Mouse (Mus musculus) heart, embryonic 10.5 days (tissue): ENCODE data around the gene Ptbp2. TPM values are rescaled to one million over a fixed set of nuclear protein-coding genes. Genes with fewer than 3 reads are reported as not detected.

ENCODE experiments used
- DNase-seq: peaks from one replicate; pipeline ENCODE4 v3.0.0-alpha.2; 2017; ENCODE audit warnings: low spot score
- H3K27ac ChIP-seq: fragments of 300-500 bp; sonication (generic); 2 replicates; pipeline ENCODE4 v1.5.1; 2016; ENCODE audit warnings: mild to moderate bottlenecking
- H3K27me3 ChIP-seq: fragments of 300-500 bp; sonication (generic); 2 replicates; pipeline ENCODE4 v1.6.1; 2016; ENCODE audit warnings: mild to moderate bottlenecking; ENCODE audit not compliant: poor library complexity, insufficient read depth, severe bottlenecking
- H3K36me3 ChIP-seq: fragments of 300-500 bp; sonication (generic); 2 replicates; pipeline ENCODE4 v1.6.1; 2016; ENCODE audit warnings: mild to moderate bottlenecking, moderate library complexity
- H3K4me1 ChIP-seq: fragments of 300-500 bp; sonication (generic); 2 replicates; pipeline ENCODE4 v1.6.1; 2016; ENCODE audit warnings: mild to moderate bottlenecking
- H3K4me3 ChIP-seq: fragments of 300-500 bp; sonication (generic); 2 replicates; pipeline ENCODE4 v1.5.1; 2016; ENCODE audit warnings: mild to moderate bottlenecking, moderate library complexity
- H3K9me3 ChIP-seq: fragments of 300-500 bp; sonication (generic); 2 replicates; pipeline ENCODE4 v1.6.1; 2016; ENCODE audit warnings: mild to moderate bottlenecking, moderate library complexity
- WGBS: fragments of 180-500 bp; shearing (Covaris S2); methylation state at CpG from one replicate; pipeline ENCODE4 v1.1.7; 2016; 5-methylcytosine and 5-hydroxymethylcytosine counted together
- polyA plus RNA-seq: library from polyadenylated mRNA; unstranded; fragments of >200 nt; fragmentation: Nextera tagmentation; extraction: Ambion mirVana; gene quantifications from 2 replicates; pipeline ENCODE4 v1.2.1, GENCODE M21; 2016

The Ptbp2 gene
- 70.6 and 83.2 TPM in 2 replicates for polyA plus RNA-seq

DNA sequence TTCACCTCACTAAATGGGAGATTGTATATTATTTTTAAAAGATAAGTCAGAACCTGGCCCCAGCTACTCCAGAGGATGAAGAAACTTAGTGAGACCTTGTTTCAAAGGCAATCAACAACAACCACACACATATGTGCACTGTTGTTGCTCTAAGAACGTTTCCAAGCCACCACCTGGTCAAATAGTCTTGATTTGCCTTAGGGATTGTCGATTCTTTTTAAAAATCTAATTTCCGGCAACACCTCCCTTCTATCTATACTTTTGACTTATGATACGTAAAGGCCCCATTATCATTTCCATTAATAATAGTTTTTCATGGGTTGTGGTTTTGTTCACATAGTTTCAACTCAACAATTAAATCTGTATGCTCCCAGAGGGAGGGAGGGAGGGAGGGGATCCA lies at the start of gene Ptbp2:
Gene Ptbp2, minus strand, starts transcription at position 101 of the 400 bp plus-strand sequence.
- WGBS = 88% methylated on average over 4 of the region's 4 CpGs

DNA sequence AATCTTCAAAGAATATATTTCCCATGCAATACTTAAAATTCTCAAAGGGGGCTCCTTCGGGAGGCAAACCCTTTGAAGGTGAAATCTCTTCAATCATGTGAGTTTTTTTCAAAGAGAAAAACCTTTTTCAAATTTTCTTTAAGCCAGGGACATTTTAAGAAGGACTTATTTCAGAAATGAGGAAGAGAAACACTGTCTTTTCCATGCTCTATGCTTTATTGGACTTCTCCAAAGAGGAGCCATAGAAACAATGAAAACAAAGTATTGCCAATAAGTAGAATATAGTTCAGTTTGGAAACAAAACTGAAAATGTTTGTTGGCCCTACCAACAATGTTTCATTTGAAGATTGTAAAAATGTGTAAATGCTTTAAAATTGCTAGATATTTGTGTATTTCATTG lies 30.4 kb upstream of the Ptbp2 start:
- DNase-seq = no peak
- no peaks in the 10 kb centered on the region for H3K27me3 ChIP-seq
- no peaks in the 10 kb centered on the region for H3K36me3 ChIP-seq
- no peaks in the 10 kb centered on the region for H3K4me1 ChIP-seq
- no peaks in the 10 kb centered on the region for H3K9me3 ChIP-seq
- 73% methylated on average over 1 of the region's 1 CpGs for WGBS
- no peak overlapping the region for H3K4me3 ChIP-seq
- H3K27ac ChIP-seq = no peak overlapping the region

More for the DNA sequence above, at the start of gene Ptbp2:
- DNase-seq = no peak
- Histone ChIP-seq H3K27me3 (no peaks in the 10 kb centered on the region), H3K9me3 (no peaks in the 10 kb centered on the region), H3K4me1 (peaks cover 8% of the 10 kb centered on the region; the same call in 1 of the 2 replicates), H3K36me3 (peaks cover 3% of the 10 kb centered on the region; the same call in 1 of the 2 replicates), H3K27ac (peak within 1 kb of the TSS; percentile 100), H3K4me3 (peak within 1 kb of the TSS; percentile 96)

DNA sequence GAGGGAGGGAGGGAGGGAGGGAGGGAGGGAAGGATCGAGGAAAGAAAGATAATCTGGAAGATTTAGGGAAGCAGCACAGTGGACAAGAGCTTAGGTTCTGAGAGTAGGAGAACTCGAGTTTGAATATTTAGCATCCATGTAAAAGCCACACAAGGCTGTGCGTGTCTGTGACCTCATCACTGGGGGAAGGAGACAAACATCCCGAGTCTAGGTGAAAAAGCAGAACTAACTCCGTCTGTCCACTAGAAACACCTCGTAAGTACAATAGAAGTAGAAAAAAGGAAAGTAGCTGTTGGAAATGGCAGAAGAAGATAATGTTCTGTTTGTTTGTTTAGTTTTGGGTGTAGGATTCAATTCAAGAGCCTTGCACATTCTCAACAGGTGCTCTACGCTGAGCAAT lies 21.9 kb upstream of the Ptbp2 start:
- DNase-seq = no peak
- H3K4me3 ChIP-seq = no peak overlapping the region
- H3K36me3 ChIP-seq = no peaks in the 10 kb centered on the region
- no peaks in the 10 kb centered on the region for H3K9me3 ChIP-seq
- H3K27me3 ChIP-seq = no peaks in the 10 kb centered on the region
- no peaks in the 10 kb centered on the region for H3K4me1 ChIP-seq
- 75% methylated on average over 7 of the region's 7 CpGs for WGBS
- H3K27ac ChIP-seq = no peak overlapping the region

GRCm38 (mm10) chr3:119794677-119795365 lies 10.6 kb upstream of the Ptbp2 start:
- H3K27me3 ChIP-seq = no peaks in the 10 kb centered on the region
- no peaks in the 10 kb centered on the region for H3K9me3 ChIP-seq
- no peaks in the 10 kb centered on the region for H3K36me3 ChIP-seq
- peak overlapping the region; percentile 18 for H3K4me3 ChIP-seq
- peak overlapping the region; percentile 77 for H3K27ac ChIP-seq
- 24% methylated on average over 9 of the region's 9 CpGs for WGBS
- peaks cover 10% of the 10 kb centered on the region; the same call in 1 of the 2 replicates for H3K4me1 ChIP-seq
- no peak for DNase-seq

- H3K4me1 ChIP-seq = peaks cover 8% of the 10 kb centered on the region; the same call in 1 of the 2 replicates
- WGBS = under 1% methylated on average over 64 of the region's 89 CpGs
- DNase-seq = peak; percentile 88
Measured at GRCm38 (mm10) chr3:119782946-119783701, 1.1 kb downstream of the Ptbp2 start.

GRCm38 (mm10) chr3:119782022-119782945 lies 2.0 kb downstream of the Ptbp2 start:
- Histone ChIP-seq H3K4me3 (peak overlapping the region; percentile 96), H3K27me3 (no peaks in the 10 kb centered on the region), H3K36me3 (peaks cover 16% of the 10 kb centered on the region; the same call in 1 of the 2 replicates), H3K9me3 (no peaks in the 10 kb centered on the region), H3K4me1 (peaks cover 8% of the 10 kb centered on the region; the same call in 1 of the 2 replicates), H3K27ac (peak overlapping the region; percentile 100)
- DNase-seq = peak; percentile 83
- under 1% methylated on average over 39 of the region's 63 CpGs for WGBS

More at GRCm38 (mm10) chr3:119782946-119783701, 1.1 kb downstream of the Ptbp2 start:
- Histone ChIP-seq H3K27me3 (no peaks in the 10 kb centered on the region), H3K4me3 (peak overlapping the region; percentile 96), H3K36me3 (peaks cover 15% of the 10 kb centered on the region; the same call in 1 of the 2 replicates), H3K9me3 (no peaks in the 10 kb centered on the region), H3K27ac (peak overlapping the region; percentile 100)

DNA sequence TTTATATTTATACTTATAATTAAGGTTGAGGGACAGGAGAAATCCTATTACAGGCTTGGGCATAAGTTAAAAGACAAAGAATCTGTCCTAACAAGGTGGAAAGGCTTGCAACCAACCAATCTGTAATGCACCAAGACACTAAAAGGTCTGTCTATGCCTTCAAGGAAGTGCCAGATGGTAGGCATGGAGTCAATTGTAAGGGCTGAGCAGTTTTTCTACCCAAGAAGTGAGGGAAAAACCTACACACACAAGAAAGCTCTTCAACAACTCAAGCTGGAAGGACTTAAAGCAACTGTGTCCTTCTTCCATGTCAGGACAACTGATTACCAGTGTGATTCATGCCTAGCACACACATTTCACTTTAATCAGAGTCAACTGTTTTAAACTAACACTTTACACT lies 3.4 kb downstream of the Ptbp2 start:
- Histone ChIP-seq H3K27ac (no peak overlapping the region), H3K36me3 (peaks cover 16% of the 10 kb centered on the region; the same call in 1 of the 2 replicates), H3K4me1 (peaks cover 8% of the 10 kb centered on the region; the same call in 1 of the 2 replicates), H3K27me3 (no peaks in the 10 kb centered on the region), H3K9me3 (no peaks in the 10 kb centered on the region), H3K4me3 (peak overlapping the region; percentile 96)
- DNase-seq = no peak

- Histone ChIP-seq H3K9me3 (no peaks in the 10 kb centered on the region), H3K27me3 (no peaks in the 10 kb centered on the region), H3K4me3 (no peak overlapping the region), H3K27ac (no peak overlapping the region), H3K36me3 (peaks cover 16% of the 10 kb centered on the region; the same call in 1 of the 2 replicates), H3K4me1 (peaks cover 8% of the 10 kb centered on the region; the same call in 1 of the 2 replicates)
- WGBS = 95% methylated on average over 1 of the region's 1 CpGs
- DNase-seq = no peak
Measured at GRCm38 (mm10) chr3:119779261-119779660, 5.0 kb downstream of the Ptbp2 start.

DNA sequence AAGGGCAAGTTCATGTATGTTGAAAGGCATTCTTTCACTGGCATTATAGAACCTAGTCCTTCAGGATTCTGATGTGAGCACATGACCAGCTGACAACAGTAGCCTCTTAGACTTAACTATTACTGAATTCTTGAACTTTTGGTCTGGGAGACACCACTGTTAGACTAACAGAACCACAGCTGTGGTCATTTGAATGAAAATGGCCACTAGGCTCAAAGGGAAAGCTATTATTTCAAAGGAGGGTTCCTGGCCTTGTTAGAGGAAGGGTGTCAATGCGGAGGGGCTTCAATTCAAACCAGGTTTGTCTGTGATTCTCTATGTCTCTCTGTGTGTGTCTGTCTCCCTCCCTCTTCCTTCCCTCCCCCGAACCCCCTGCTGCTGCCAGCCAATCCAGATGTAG lies 5.8 kb downstream of the Ptbp2 start:
- Histone ChIP-seq H3K4me1 (peaks cover 8% of the 10 kb centered on the region; the same call in 1 of the 2 replicates), H3K27ac (no peak overlapping the region), H3K4me3 (no peak overlapping the region), H3K9me3 (no peaks in the 10 kb centered on the region), H3K27me3 (no peaks in the 10 kb centered on the region), H3K36me3 (peaks cover 16% of the 10 kb centered on the region; the same call in 1 of the 2 replicates)
- 88% methylated on average over 2 of the region's 2 CpGs for WGBS
- DNase-seq = no peak

DNA sequence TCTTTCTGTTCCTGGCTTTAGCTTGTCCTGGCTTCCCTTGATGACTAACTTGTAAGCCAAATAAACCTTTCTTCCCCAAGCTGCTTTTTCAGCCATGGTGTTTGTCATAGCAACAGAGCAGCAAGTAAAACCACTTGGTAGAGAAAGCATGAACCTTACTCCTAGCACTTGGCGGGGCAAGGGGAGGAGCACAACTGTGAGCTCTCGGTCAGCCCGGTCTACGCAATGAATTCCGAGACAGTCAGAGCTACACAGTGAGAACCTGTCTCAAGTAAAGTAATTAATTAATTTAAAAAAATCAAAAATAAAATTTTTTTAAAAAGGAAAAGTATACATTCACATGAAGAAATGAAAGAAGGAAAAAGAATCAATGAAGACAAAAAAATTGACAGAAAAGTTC lies 8.1 kb downstream of the Ptbp2 start:
- Histone ChIP-seq H3K27ac (no peak overlapping the region), H3K9me3 (no peaks in the 10 kb centered on the region), H3K27me3 (no peaks in the 10 kb centered on the region), H3K36me3 (peaks cover 16% of the 10 kb centered on the region; the same call in 1 of the 2 replicates), H3K4me1 (peaks cover 5% of the 10 kb centered on the region; the same call in 1 of the 2 replicates), H3K4me3 (no peak overlapping the region)
- WGBS = 90% methylated on average over 5 of the region's 5 CpGs
- no peak for DNase-seq

DNA sequence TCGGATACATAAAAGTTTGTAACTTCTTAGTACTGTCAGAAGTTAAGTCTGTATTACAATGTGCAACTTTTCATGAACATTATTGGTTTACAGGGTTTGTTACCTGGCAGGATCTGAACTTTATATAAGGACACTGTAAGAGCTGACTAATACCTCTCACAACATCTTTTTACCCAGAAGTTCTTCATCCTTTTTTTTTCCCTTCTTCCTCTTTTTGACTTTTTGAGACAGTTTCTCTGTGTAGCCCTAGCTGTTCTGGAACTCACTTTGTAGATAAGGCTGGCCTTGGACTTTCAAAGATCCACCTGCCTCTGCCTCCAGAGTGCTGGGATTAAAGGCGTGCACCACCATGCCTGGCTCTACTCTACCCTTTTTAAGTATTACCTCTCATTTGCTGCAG lies 11.5 kb downstream of the Ptbp2 start:
- Histone ChIP-seq H3K36me3 (peaks cover 7% of the 10 kb centered on the region), H3K4me1 (no peaks in the 10 kb centered on the region), H3K27ac (no peak overlapping the region), H3K27me3 (no peaks in the 10 kb centered on the region), H3K4me3 (no peak overlapping the region), H3K9me3 (no peaks in the 10 kb centered on the region)
- 78% methylated on average over 2 of the region's 2 CpGs for WGBS
- DNase-seq = no peak

DNA sequence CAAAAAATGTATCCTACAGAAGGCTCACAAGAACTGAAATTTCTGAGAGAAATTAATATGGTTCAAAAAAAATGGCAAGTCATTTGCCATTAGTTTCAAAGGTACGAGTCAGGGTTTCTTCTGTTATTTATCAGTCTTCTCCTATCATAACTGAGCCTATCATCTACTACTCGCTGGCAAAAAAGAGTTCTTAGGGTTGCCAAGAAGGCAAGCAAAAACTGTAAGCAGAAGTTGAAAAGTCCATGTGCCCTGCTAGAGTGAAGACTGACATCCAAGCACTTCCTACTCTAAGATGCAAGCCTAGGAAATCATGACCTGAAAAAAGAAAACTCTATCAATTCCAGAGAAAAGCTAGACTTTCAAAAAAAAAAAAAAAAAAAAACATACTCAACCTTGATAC lies 20.5 kb downstream of the Ptbp2 start:
- H3K27ac ChIP-seq = no peak overlapping the region
- no peaks in the 10 kb centered on the region for H3K4me1 ChIP-seq
- H3K27me3 ChIP-seq = no peaks in the 10 kb centered on the region
- no peak overlapping the region for H3K4me3 ChIP-seq
- DNase-seq = no peak
- H3K36me3 ChIP-seq = peaks cover 20% of the 10 kb centered on the region
- 73% methylated on average over 2 of the region's 2 CpGs for WGBS
- no peaks in the 10 kb centered on the region for H3K9me3 ChIP-seq
